Comparison of ENCODE assay signal across 10 mouse cellular contexts in genomic region chr12:72237251-72237650, GRCm38 (mm10). TPM values are rescaled to one million over a fixed set of nuclear protein-coding genes. Genes with fewer than 3 reads are reported as not detected.
A peak's percentile ranks its signal among the peaks of the same experiment; 100 is the strongest.
DNase-seq lines count a peak whose midpoint lies in the region; ATAC-seq lines count a peak whose summit lies in the region.
"Had no signal": no experiment of that assay in that cellular context is flagged by ENCODE, and none has a peak within 500 bp of the region (broad histone marks: within the 10 kb centered on the region; RNA-seq: fewer than 3 reads in every experiment).

No protein-coding gene starts in this region.

- intact Hi-C loops in heart, postnatal 14 days (cut with DNase I), result loop anchor here (5.0 kb wide), 1 partner anchor 195 kb away; no protein-coding TSS in a partner anchor

- 29% methylated on average over 2 of the region's 2 CpGs for WGBS in heart, embryonic 12.5 days
- WGBS in midbrain, embryonic 11.5 days, result 82% methylated on average over 2 of the region's 2 CpGs
- 79% methylated on average over 2 of the region's 2 CpGs for WGBS in midbrain, embryonic 10.5 days
- 86% methylated on average over 2 of the region's 2 CpGs for WGBS in limb, embryonic 11.5 days

- no peak overlapping the region for H3K9ac ChIP-seq in heart, embryonic 12.5 days
- no peak overlapping the region for H3K9ac ChIP-seq in midbrain, embryonic 11.5 days (ENCODE audit: low read length)
- H3K9ac ChIP-seq in limb, embryonic 11.5 days (ENCODE audit: low read length), result no peak overlapping the region
- H3K9ac ChIP-seq: liver, embryonic 15.5 days had no signal

- H3K9me3 ChIP-seq in heart, embryonic 12.5 days (replicated peaks), result no peaks in the 10 kb centered on the region
- H3K9me3 ChIP-seq in midbrain, embryonic 11.5 days (ENCODE audit: control insufficient read depth, low read length), result no peaks in the 10 kb centered on the region
- H3K9me3 ChIP-seq in midbrain, embryonic 10.5 days (replicated peaks), result no peaks in the 10 kb centered on the region
- no peaks in the 10 kb centered on the region for H3K9me3 ChIP-seq in limb, embryonic 11.5 days (ENCODE audit: control insufficient read depth, low read length)
- H3K9me3 ChIP-seq: liver, embryonic 15.5 days had no signal

- H3K27ac ChIP-seq in heart, embryonic 12.5 days (ENCODE audit: poor library complexity, severe bottlenecking), result no peak overlapping the region
- no peak overlapping the region for H3K27ac ChIP-seq in midbrain, embryonic 11.5 days (ENCODE audit: low read depth, low read length)
- no peak overlapping the region for H3K27ac ChIP-seq in midbrain, embryonic 10.5 days (replicated peaks)
- no peak overlapping the region for H3K27ac ChIP-seq in limb, embryonic 11.5 days (replicated peaks; ENCODE audit: low read depth, low read length)
- H3K27ac ChIP-seq: liver, embryonic 15.5 days had no signal

- no peak for DNase-seq in heart, postnatal 14 days
- peak; percentile 81 for DNase-seq in midbrain, embryonic 11.5 days (ENCODE audit: low spot score, missing footprints)
- no peak for DNase-seq in midbrain, embryonic 10.5 days (ENCODE audit: low spot score)
- DNase-seq in limb, embryonic 11.5 days (ENCODE audit: low spot score), result no peak
- no peak for DNase-seq in B cell, adult 2 months
- no peak for DNase-seq in spleen, adult 12 weeks (ENCODE audit: low spot score)
- DNase-seq in right cerebral cortex, postnatal 4 days, result no peak

- peaks cover 20% of the 10 kb centered on the region for H3K4me1 ChIP-seq in heart, embryonic 12.5 days (replicated peaks)
- peaks cover 2% of the 10 kb centered on the region; the same call in 1 of the 2 replicates for H3K4me1 ChIP-seq in midbrain, embryonic 11.5 days (ENCODE audit: control insufficient read depth, insufficient read depth, low read length)
- peaks cover 22% of the 10 kb centered on the region for H3K4me1 ChIP-seq in midbrain, embryonic 10.5 days
- H3K4me1 ChIP-seq in limb, embryonic 11.5 days (ENCODE audit: control insufficient read depth, insufficient read depth, low read length), result no peaks in the 10 kb centered on the region; the same call in 1 of the 2 replicates
- H3K4me1 ChIP-seq: liver, embryonic 15.5 days had no signal

- ATAC-seq in heart, embryonic 12.5 days (ENCODE audit: insufficient number of reproducible peaks, low FRiP score), result no peak
- no peak for ATAC-seq in midbrain, embryonic 11.5 days (ENCODE audit: low FRiP score)
- no peak for ATAC-seq in limb, embryonic 11.5 days (ENCODE audit: insufficient number of reproducible peaks, low FRiP score, low TSS enrichment, low read depth)

- peaks cover 48% of the 10 kb centered on the region for H3K27me3 ChIP-seq in heart, embryonic 12.5 days (replicated peaks)
- no peaks in the 10 kb centered on the region; the same call in 1 of the 2 replicates for H3K27me3 ChIP-seq in midbrain, embryonic 11.5 days (ENCODE audit: control insufficient read depth, insufficient read depth, low read length)
- H3K27me3 ChIP-seq in midbrain, embryonic 10.5 days (ENCODE audit: low read depth, poor library complexity, severe bottlenecking), result peaks cover 23% of the 10 kb centered on the region
- H3K27me3 ChIP-seq in limb, embryonic 11.5 days (ENCODE audit: control insufficient read depth, insufficient read depth, low read length), result peaks cover 3% of the 10 kb centered on the region; the same call in 1 of the 2 replicates

- no peaks in the 10 kb centered on the region for H3K36me3 ChIP-seq in heart, embryonic 12.5 days
- H3K36me3 ChIP-seq in midbrain, embryonic 11.5 days (ENCODE audit: control insufficient read depth, insufficient read depth, low read length), result no peaks in the 10 kb centered on the region
- H3K36me3 ChIP-seq in midbrain, embryonic 10.5 days, result no peaks in the 10 kb centered on the region
- H3K36me3 ChIP-seq in limb, embryonic 11.5 days (ENCODE audit: control insufficient read depth, insufficient read depth, low read length), result no peaks in the 10 kb centered on the region
- H3K36me3 ChIP-seq: liver, embryonic 15.5 days had no signal

- H3K4me2 ChIP-seq in heart, embryonic 12.5 days, result peak overlapping the region; percentile 78
- H3K4me2 ChIP-seq in midbrain, embryonic 11.5 days, result peak overlapping the region; percentile 71
- H3K4me2 ChIP-seq in limb, embryonic 11.5 days (ENCODE audit: low read depth, severe bottlenecking), result peak overlapping the region; percentile 80

- H3K4me3 ChIP-seq in heart, embryonic 12.5 days, result 0 out of 2 replicates have a peak overlapping the region, but pooled peaks have one; percentile 45
- no peak overlapping the region for H3K4me3 ChIP-seq in midbrain, embryonic 11.5 days (ENCODE audit: low read depth, low read length)
- no peak overlapping the region; the same call in 1 of the 2 replicates for H3K4me3 ChIP-seq in midbrain, embryonic 10.5 days
- no peak overlapping the region for H3K4me3 ChIP-seq in limb, embryonic 11.5 days (ENCODE audit: low read depth, low read length)
- H3K4me3 ChIP-seq: erythroblast, embryonic 14.5 days had no signal

RNA-seq across cellular contexts. Expression of gene Ccdc175, which starts 52.4 kb away (rescaled TPM):
- not detected in 2 replicates for polyA plus RNA-seq in heart, embryonic 12.5 days (2016; fragmentation: Nextera tagmentation; extraction: Ambion mirVana)
- total RNA-seq in heart, postnatal 14 days (2021), result not detected
- polyA plus RNA-seq in midbrain, embryonic 11.5 days (2014; fragmentation: Nextera tagmentation; extraction: Ambion mirVana), result not detected in 2 replicates
- polyA plus RNA-seq in midbrain, embryonic 10.5 days (2016; fragmentation: Nextera tagmentation; extraction: Ambion mirVana), result not detected in 2 replicates
- not detected in 2 replicates for polyA plus RNA-seq in limb, embryonic 11.5 days (2014; fragmentation: Nextera tagmentation; extraction: Ambion mirVana)
- polyA plus RNA-seq: erythroblast, embryonic 14.5 days; liver, embryonic 15.5 days had no signal
